Mouse (Mus musculus) heart, adult 2 months (tissue): ENCODE data around the gene Olfr332.

Experiments
- CTCF ChIP-seq: fragments of 200-600 bp; IDR thresholded peaks from 2 replicates; pipeline ENCODE4 v1.8.1; 2022; ENCODE audit warnings: antibody characterized with exemption, mild to moderate bottlenecking, moderate library complexity
- EP300 ChIP-seq: fragments of 200-500 bp; IDR thresholded peaks from 2 replicates; pipeline ENCODE4 v1.6.1; 2011; ENCODE audit warnings: low read depth, low read length, control low read depth; ENCODE audit not compliant: insufficient read depth

DNA sequence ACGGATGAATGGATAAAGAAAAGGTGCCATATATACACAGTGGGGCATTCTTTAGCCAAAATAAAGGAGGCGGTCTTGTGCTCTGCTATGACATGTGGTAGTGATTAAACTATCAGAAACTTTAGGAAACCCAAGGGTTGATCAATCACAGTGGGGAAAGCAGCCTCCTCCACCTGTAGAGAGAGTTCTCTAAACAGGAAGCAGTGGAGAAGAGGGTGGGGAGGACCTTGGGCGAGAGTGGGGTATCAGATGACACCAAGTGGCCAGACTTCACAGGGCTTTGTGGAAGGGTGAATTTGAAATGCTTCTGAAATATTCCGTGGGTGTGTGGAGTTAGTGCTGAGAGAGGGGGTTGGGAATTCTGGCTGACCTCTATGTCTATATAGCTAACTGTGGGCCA, 38.8 kb downstream of the Olfr332 start:
- TF ChIP-seq CTCF (no peak), EP300 (no peak)
